Mouse (Mus musculus) liver, embryonic 14.5 days (tissue): ENCODE data around the gene Zfp983.
"Not testable (repeated sequence)": the region's sequence is repeated elsewhere in the genome, so short reads cannot be mapped to it uniquely, and the experiment has no call there.

Source experiments
- CTCF ChIP-seq: IDR thresholded peaks from 2 replicates; pipeline ENCODE4 v1.5.1; 2016; ENCODE audit warnings: antibody characterized with exemption, low read depth, control low read depth
- EP300 ChIP-seq: IDR thresholded peaks from 2 replicates; pipeline ENCODE4 v1.6.1; 2016; ENCODE audit warnings: antibody characterized with exemption, low read depth

- TF ChIP-seq CTCF, EP300: not testable (repeated sequence)
Measured at GRCm38 (mm10) chr17:21635758-21636157, 14.7 kb upstream of the Zfp983 start.
